Mouse (Mus musculus): ENCODE results near the gene Slc41a3. TPM values are rescaled to one million over a fixed set of nuclear protein-coding genes. Genes with fewer than 3 reads are reported as not detected.

Gene Slc41a3
- polyA plus RNA-seq, 1 experiment, result 5.4 TPM

DNA sequence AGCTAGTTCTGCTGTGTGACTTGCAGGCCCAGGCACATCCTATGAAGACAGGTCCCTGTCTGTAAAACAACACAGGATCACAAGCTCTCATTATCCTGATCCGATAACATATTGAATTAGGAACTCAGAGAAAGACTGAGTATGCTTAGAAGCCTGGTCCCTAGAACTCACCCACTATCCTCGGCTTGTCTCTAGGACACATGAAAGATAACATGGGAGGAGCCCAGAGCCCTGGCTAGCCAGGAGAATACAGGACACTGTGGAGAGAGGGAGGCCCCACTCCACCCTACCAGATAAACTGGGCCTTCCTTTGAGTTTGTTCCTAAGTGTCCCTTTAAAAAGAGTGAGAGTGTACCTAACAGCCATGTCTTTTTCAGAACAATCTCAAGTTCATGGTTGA, 55.4 kb downstream of the Slc41a3 start:
- TF ChIP-seq POLR2A (IDR thresholded peaks at IDR 0.05; ENCODE audit: extremely low read depth, insufficient read depth, low read length) (no peak), CTCF (IDR thresholded peaks at IDR 0.05; ENCODE audit: extremely low read depth, insufficient read depth, low read length) (no peak)
- no peak overlapping the region for H3K4me3 ChIP-seq (ENCODE audit: insufficient read depth, low read length)

DNA sequence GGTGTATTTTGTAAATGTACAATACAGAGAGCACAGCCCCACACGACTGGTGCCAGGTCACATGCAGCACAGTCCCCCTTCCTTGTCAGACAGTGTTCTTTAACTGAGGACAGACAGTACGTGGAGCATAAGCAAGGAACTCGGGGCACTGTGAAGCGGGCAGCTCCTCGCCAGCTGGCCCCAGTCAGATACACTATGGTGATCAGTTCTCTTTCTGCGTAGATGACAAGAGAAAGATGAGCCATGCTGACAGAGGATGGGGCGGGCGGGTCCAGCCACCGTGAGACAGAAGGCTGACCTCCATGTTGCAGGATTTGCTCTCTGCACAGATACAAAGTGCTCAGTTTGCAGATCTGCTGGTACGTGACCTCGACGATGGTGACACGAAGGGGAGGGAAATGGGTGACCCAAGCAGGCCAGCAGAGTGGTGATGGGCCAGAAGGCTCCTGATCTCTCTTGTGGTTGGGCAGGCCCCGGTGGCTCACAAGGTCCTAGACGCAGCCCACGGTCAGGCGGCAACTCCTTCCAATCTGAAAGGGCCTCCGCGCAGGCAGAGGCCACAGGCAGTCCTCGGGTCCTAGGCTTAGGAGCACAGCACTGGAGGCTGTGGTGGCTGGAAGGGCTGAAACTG, 56.0 kb downstream of the Slc41a3 start:
- Histone ChIP-seq H3K4me3 (ENCODE audit: insufficient read depth, low read length) (no peak overlapping the region), H3K4me1 (ENCODE audit: control insufficient read depth, insufficient read depth, low read length) (peaks cover 4% of the 10 kb centered on the region; the same call in 1 of the 2 replicates), H3K27ac (ENCODE audit: insufficient read depth, low read length) (no peak overlapping the region)
- no peak for TF ChIP-seq CTCF (IDR thresholded peaks at IDR 0.05; ENCODE audit: extremely low read depth, insufficient read depth, low read length)
- TF ChIP-seq POLR2A (IDR thresholded peaks at IDR 0.05; ENCODE audit: extremely low read depth, insufficient read depth, low read length), result no peak

More for the DNA sequence above, 55.4 kb downstream of the Slc41a3 start:
- Histone ChIP-seq H3K4me1 (ENCODE audit: control insufficient read depth, insufficient read depth, low read length) (peaks cover 4% of the 10 kb centered on the region; the same call in 1 of the 2 replicates), H3K27ac (ENCODE audit: insufficient read depth, low read length) (no peak overlapping the region)

DNA sequence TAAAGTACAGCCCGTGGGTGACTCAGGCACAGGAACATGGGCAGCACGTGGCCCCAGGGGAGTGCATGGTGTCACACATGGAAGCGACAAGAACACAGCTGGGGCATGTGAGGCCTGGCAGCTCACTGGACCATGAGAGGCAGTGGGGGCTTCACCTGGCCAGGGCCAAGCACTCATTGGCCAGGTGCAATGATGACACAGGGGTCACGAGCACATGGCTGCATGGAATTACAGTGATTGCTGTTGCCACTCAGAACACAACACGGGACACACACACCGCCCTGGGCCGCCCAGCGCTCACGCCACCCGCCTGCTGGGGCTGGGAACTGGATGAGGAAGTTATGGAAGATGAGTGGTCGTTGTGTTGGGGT, 56.5 kb downstream of the Slc41a3 start:
- Histone ChIP-seq H3K4me3 (ENCODE audit: insufficient read depth, low read length) (no peak overlapping the region), H3K4me1 (ENCODE audit: control insufficient read depth, insufficient read depth, low read length) (peaks cover 4% of the 10 kb centered on the region; the same call in 1 of the 2 replicates), H3K27ac (ENCODE audit: insufficient read depth, low read length) (no peak overlapping the region)
- no peak for TF ChIP-seq POLR2A (IDR thresholded peaks at IDR 0.05; ENCODE audit: extremely low read depth, insufficient read depth, low read length)

DNA sequence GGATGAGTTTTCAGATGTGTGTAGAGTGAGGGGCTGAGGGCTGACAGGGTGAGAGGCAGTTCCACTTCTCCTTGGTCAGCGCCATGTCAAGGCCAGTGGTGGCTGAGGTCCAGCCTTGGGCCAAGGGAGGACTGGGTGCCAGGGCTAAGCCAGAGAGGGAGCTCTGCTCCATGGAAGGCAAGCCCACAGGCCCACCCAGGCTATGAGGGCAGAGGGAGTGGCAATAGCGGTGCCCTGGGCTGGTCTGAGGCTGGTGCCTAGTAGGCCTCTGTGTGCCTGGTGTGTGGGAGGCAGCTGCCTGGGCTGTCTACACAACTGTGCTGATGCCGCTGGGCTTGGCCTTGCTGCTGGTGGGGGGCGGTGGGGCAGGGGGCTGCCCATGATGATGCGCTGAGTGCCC, 57.6 kb downstream of the Slc41a3 start:
- TF ChIP-seq POLR2A (IDR thresholded peaks at IDR 0.05; ENCODE audit: extremely low read depth, insufficient read depth, low read length) (no peak), CTCF (IDR thresholded peaks at IDR 0.05; ENCODE audit: extremely low read depth, insufficient read depth, low read length) (no peak)
- Histone ChIP-seq H3K4me1 (ENCODE audit: control insufficient read depth, insufficient read depth, low read length) (peaks cover 4% of the 10 kb centered on the region; the same call in 1 of the 2 replicates), H3K4me3 (ENCODE audit: insufficient read depth, low read length) (no peak overlapping the region), H3K27ac (ENCODE audit: insufficient read depth, low read length) (no peak overlapping the region)

DNA sequence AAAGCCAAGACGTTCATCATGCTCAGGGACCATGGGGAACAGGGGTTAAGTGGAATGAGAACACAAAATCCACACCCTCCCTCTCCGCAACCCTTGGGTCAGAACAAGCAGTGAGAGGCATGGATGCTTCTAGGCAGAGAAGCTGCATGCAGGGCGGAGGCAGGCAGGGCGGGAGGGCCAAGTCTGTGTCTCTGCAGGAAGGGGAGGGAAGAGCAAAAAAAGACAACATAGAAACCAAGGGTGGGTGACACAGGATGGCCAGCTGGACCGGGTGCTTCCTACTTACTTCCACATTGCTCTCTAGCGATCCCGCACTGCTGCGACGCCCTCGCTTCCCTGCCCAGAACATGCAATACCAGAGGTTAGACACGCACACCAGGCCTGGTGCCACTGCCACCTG, 59.2 kb downstream of the Slc41a3 start:
- no peak for TF ChIP-seq CTCF (IDR thresholded peaks at IDR 0.05; ENCODE audit: extremely low read depth, insufficient read depth, low read length)
- TF ChIP-seq POLR2A (IDR thresholded peaks at IDR 0.05; ENCODE audit: extremely low read depth, insufficient read depth, low read length), result no peak
- no peak overlapping the region for H3K4me3 ChIP-seq (ENCODE audit: insufficient read depth, low read length)
- peaks cover 4% of the 10 kb centered on the region; the same call in 1 of the 2 replicates for H3K4me1 ChIP-seq (ENCODE audit: control insufficient read depth, insufficient read depth, low read length)
- no peak overlapping the region for H3K27ac ChIP-seq (ENCODE audit: insufficient read depth, low read length)

DNA sequence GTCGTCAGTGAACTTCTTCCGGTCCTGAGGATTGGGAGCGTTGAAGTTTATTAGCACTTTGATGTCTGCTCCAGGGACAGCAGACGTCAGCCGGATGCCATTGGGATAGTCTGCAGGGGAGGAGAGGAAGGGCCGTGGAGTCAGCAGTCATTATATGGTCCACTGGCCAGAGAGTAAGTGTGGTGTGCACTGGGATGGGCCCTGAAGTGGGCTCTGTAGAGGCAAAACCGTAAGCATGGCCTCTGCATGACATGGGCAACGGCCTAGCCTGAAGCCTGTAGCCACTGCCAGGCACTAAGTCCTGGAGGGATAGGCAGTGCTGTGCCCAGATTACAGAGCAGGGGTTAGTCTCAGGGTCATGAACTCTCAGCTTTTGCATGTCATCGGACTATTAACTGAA, 64.2 kb downstream of the Slc41a3 start:
- Histone ChIP-seq H3K4me3 (ENCODE audit: insufficient read depth, low read length) (no peak overlapping the region), H3K4me1 (ENCODE audit: control insufficient read depth, insufficient read depth, low read length) (peaks cover under 1% of the 10 kb centered on the region; the same call in 1 of the 2 replicates), H3K27ac (ENCODE audit: insufficient read depth, low read length) (no peak overlapping the region)
- TF ChIP-seq CTCF (IDR thresholded peaks at IDR 0.05; ENCODE audit: extremely low read depth, insufficient read depth, low read length), result no peak
- TF ChIP-seq POLR2A (IDR thresholded peaks at IDR 0.05; ENCODE audit: extremely low read depth, insufficient read depth, low read length), result no peak

DNA sequence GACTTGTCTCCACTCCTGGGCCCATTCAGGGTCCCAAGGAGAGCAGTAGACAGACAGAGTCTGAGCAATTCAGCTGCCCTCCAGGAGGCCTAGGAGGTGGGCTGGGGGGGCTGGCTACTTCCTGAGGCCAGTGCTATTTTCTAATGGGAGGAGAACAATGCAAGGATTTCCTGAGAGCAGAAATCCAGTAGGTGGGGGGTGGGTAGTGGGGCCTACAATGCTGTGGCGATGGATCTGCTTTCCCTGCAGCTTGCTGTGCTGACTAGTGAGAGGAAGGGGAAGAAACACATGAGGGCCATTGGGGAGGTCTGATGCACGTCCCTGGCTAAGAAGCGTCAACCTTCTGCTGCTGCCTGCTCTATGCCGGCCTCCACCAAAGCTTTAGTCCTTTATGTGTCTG, 74.2 kb downstream of the Slc41a3 start:
- TF ChIP-seq POLR2A (IDR thresholded peaks at IDR 0.05; ENCODE audit: extremely low read depth, insufficient read depth, low read length), result no peak
- TF ChIP-seq CTCF (IDR thresholded peaks at IDR 0.05; ENCODE audit: extremely low read depth, insufficient read depth, low read length), result no peak
- no peaks in the 10 kb centered on the region; the same call in 1 of the 2 replicates for H3K4me1 ChIP-seq (ENCODE audit: control insufficient read depth, insufficient read depth, low read length)
- H3K27ac ChIP-seq (ENCODE audit: insufficient read depth, low read length), result no peak overlapping the region
- H3K4me3 ChIP-seq (ENCODE audit: insufficient read depth, low read length), result no peak overlapping the region

DNA sequence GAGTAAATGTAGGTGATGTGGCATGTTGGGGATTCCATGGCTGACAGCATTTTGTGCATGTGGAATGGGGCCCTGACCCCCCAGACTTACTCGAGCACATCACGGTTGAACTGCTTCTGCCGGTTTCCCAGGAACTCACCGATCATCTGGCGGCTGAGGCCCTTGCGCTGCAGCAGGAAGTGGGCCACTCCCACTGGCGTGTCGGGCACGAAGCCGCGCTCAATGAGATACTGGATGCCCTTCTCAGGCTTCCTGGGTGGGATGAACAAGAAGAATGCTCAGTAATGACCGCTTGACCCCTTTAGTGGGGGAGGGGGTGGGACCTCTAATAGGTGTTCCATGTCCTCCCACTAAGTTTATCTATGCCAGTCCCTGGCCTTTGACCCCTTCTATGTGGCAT, 75.9 kb downstream of the Slc41a3 start:
- no peak for TF ChIP-seq POLR2A (IDR thresholded peaks at IDR 0.05; ENCODE audit: extremely low read depth, insufficient read depth, low read length)
- TF ChIP-seq CTCF (IDR thresholded peaks at IDR 0.05; ENCODE audit: extremely low read depth, insufficient read depth, low read length), result no peak
- Histone ChIP-seq H3K4me3 (ENCODE audit: insufficient read depth, low read length) (no peak overlapping the region), H3K27ac (ENCODE audit: insufficient read depth, low read length) (no peak overlapping the region), H3K4me1 (ENCODE audit: control insufficient read depth, insufficient read depth, low read length) (no peaks in the 10 kb centered on the region; the same call in 1 of the 2 replicates)

DNA sequence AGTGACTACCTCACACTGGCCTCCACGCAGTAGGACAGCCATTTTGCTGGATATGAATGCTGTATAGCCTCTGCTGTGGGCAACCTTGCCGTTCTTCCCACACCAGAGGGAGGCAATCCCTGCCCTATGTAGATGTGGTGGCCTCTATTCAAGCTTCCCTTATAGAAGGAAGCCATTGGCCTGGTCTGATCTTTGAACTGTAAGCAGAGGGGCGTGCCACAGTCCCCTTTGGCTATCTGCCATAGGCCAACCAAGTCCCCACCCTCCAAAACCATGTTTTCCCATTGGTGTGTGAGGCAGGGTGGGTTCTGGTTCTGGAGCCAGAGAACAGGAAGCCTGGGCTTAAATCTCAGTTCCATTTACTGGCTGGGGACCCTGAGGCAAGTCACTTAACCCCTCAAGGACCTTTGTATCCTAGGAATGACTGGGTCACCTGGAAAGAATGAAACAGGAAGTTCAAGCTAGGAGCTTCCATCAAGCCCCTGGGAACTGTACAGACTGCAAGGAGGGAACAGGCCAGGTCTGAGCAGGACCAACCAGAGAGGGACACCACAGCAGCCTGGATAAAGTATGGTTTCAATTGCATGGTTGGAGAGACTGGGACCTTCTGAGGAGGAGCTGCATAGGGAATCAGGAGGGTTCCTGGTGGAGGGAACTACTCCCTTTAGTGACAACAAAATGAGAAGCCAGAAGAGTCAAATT, 79.5 kb downstream of the Slc41a3 start:
- H3K4me3 ChIP-seq (ENCODE audit: insufficient read depth, low read length), result no peak overlapping the region
- peaks cover 9% of the 10 kb centered on the region for H3K4me1 ChIP-seq (ENCODE audit: control insufficient read depth, insufficient read depth, low read length)
- no peak for TF ChIP-seq CTCF (IDR thresholded peaks at IDR 0.05; ENCODE audit: extremely low read depth, insufficient read depth, low read length)
- no peak for TF ChIP-seq POLR2A (IDR thresholded peaks at IDR 0.05; ENCODE audit: extremely low read depth, insufficient read depth, low read length)
- H3K27ac ChIP-seq (ENCODE audit: insufficient read depth, low read length), result no peak overlapping the region

DNA sequence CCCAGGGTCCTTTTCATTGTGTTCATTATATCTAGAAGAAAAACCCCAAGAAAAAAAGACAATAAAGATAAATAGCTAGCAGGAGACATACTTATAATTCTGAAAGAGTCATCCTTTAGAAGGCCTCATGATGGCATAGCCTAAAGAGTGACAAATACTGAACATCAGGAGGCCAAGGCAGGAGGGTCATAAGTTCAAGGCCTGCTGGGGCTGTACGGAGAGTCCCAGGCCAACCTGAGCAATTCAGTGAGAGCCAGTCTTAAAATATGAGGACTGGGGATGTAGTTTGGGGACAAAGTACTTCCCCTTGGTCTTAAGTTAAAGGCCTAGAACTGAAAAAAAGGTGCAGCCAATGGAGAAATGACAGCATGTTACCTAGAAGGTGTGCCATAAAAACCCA, 82.3 kb downstream of the Slc41a3 start:
- H3K4me3 ChIP-seq (ENCODE audit: insufficient read depth, low read length), result no peak overlapping the region
- H3K27ac ChIP-seq (ENCODE audit: insufficient read depth, low read length), result no peak overlapping the region
- TF ChIP-seq CTCF (IDR thresholded peaks at IDR 0.05; ENCODE audit: extremely low read depth, insufficient read depth, low read length) (no peak), POLR2A (IDR thresholded peaks at IDR 0.05; ENCODE audit: extremely low read depth, insufficient read depth, low read length) (no peak)
- H3K4me1 ChIP-seq (ENCODE audit: control insufficient read depth, insufficient read depth, low read length), result peaks cover 15% of the 10 kb centered on the region

All from cortical plate, adult 2 months (tissue).